Mouse (Mus musculus): ENCODE data around the gene Plxnd1.

DNA sequence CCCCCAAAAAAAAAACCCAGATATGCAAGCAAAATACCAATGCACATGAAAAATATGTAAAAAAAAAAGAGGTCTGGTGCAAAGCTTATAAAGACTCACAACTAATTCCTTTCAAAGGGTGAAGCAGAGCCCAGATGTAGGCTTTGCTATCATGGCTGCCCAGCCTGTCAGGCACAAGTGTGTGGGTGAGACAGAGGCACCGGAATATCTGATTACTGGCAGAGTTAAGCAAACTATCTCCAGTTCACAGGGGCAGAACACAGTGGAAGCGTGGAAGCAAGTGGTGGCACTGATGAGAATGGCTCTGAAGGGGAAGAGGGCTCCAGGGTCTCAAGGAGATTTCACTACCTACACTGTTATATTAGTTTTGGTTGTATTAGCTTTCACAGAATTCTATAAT lies 43.4 kb upstream of the Plxnd1 start:
- TF ChIP-seq TAL1 (IDR thresholded peaks at IDR 0.05; ENCODE audit: low read length) (no peak), GATA1 (IDR thresholded peaks at IDR 0.05; ENCODE audit: low read length) (no peak)
